Mouse (Mus musculus): Measurements from ENCODE around the gene Tmc6. TPM values are rescaled to one million over a fixed set of nuclear protein-coding genes. Genes with fewer than 3 reads are reported as not detected.

Tmc6 gene
- polyA plus RNA-seq, 1 experiment, result 56.0 TPM

GRCm38 (mm10) chr11:117729798-117730489 is 52.1 kb downstream of the Tmc6 start:
- no peak for DNase-seq
- WGBS, result 71% methylated on average over 7 of the region's 7 CpGs
- peaks cover 3% of the 10 kb centered on the region; the same call in 1 of the 2 replicates for H3K4me1 ChIP-seq (ENCODE audit: control insufficient read depth, insufficient read depth, low read length)
- no peak overlapping the region for H3K4me3 ChIP-seq (replicated peaks; ENCODE audit: extremely low read depth, low read depth, low read length)
- TF ChIP-seq POLR2A (IDR thresholded peaks at IDR 0.05; ENCODE audit: borderline replicate concordance, extremely low read depth, low read depth, low read length) (no peak), CTCF (IDR thresholded peaks at IDR 0.05; ENCODE audit: insufficient read depth, low read length) (no peak)

DNA sequence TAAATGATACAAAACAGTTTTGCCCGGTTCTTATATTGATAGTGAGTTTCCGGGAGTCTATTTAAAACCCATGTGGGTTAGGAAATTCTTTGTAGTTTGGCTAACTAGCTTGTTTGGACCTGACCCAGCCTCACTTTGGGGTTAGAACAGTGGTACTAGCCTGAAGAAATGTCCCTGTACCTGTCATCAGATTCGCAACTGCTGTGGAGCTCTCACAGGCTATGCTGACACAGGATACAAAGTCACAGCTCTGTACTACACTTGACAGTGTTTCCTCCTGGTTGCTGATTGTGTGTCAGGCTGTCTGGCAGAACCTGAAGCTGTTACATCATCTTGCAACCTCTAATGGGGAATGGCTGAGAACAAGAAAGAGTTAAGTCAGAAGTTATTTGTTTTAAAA is 52.7 kb downstream of the Tmc6 start:
- 72% methylated on average over 3 of the region's 3 CpGs for WGBS
- TF ChIP-seq CTCF (IDR thresholded peaks at IDR 0.05; ENCODE audit: insufficient read depth, low read length) (no peak), POLR2A (IDR thresholded peaks at IDR 0.05; ENCODE audit: borderline replicate concordance, extremely low read depth, low read depth, low read length) (no peak)
- H3K4me3 ChIP-seq (replicated peaks; ENCODE audit: extremely low read depth, low read depth, low read length), result no peak overlapping the region
- no peak for DNase-seq
- H3K4me1 ChIP-seq (ENCODE audit: control insufficient read depth, insufficient read depth, low read length), result peaks cover 3% of the 10 kb centered on the region; the same call in 1 of the 2 replicates

- H3K4me3 ChIP-seq (replicated peaks; ENCODE audit: extremely low read depth, low read depth, low read length), result no peak overlapping the region
- no peak for DNase-seq
- H3K4me1 ChIP-seq (ENCODE audit: control insufficient read depth, insufficient read depth, low read length), result peaks cover 3% of the 10 kb centered on the region; the same call in 1 of the 2 replicates
- TF ChIP-seq POLR2A (IDR thresholded peaks at IDR 0.05; ENCODE audit: borderline replicate concordance, extremely low read depth, low read depth, low read length), result no peak
- no peak for TF ChIP-seq CTCF (IDR thresholded peaks at IDR 0.05; ENCODE audit: insufficient read depth, low read length)
- WGBS, result 53% methylated on average over 1 of the region's 1 CpGs
Measured at GRCm38 (mm10) chr11:117728841-117729240, 53.2 kb downstream of the Tmc6 start.

- WGBS, result 86% methylated on average over 5 of the region's 5 CpGs
- Histone ChIP-seq H3K4me1 (ENCODE audit: control insufficient read depth, insufficient read depth, low read length) (peaks cover 3% of the 10 kb centered on the region; the same call in 1 of the 2 replicates), H3K4me3 (replicated peaks; ENCODE audit: extremely low read depth, low read depth, low read length) (no peak overlapping the region)
- DNase-seq, result no peak
- TF ChIP-seq CTCF (IDR thresholded peaks at IDR 0.05; ENCODE audit: insufficient read depth, low read length) (no peak), POLR2A (IDR thresholded peaks at IDR 0.05; ENCODE audit: borderline replicate concordance, extremely low read depth, low read depth, low read length) (no peak)
Measured at GRCm38 (mm10) chr11:117728245-117728644, 53.8 kb downstream of the Tmc6 start.

DNA sequence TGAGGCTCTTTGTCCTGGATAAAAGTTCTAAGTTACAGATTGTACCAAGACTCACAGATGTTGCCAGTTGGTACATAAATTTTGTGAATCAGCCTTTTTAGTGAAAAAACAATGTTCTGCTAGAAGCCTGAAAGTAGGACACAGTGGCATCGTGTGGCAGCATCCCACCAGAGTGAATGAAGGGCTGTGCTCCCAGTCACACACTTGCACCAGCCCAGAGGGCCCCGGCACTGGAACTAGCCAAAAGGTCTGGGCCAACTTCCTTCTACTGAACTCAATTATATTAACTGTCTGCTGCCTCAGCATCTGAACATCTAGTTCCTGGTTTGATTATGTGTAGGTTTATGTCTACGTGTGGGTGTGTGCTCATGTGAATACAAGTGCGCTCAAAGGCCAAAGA is 55.0 kb downstream of the Tmc6 start:
- no peak for TF ChIP-seq CTCF (IDR thresholded peaks at IDR 0.05; ENCODE audit: insufficient read depth, low read length)
- WGBS, result 76% methylated on average over 4 of the region's 4 CpGs
- no peak overlapping the region for H3K4me3 ChIP-seq (replicated peaks; ENCODE audit: extremely low read depth, low read depth, low read length)
- no peak for DNase-seq
- H3K4me1 ChIP-seq (ENCODE audit: control insufficient read depth, insufficient read depth, low read length), result peaks cover 3% of the 10 kb centered on the region; the same call in 1 of the 2 replicates

GRCm38 (mm10) chr11:117724604-117725301 is 57.2 kb downstream of the Tmc6 start:
- Histone ChIP-seq H3K4me3 (replicated peaks; ENCODE audit: extremely low read depth, low read depth, low read length) (no peak overlapping the region), H3K4me1 (ENCODE audit: control insufficient read depth, insufficient read depth, low read length) (no peaks in the 10 kb centered on the region)
- no peak for DNase-seq
- TF ChIP-seq POLR2A (IDR thresholded peaks at IDR 0.05; ENCODE audit: borderline replicate concordance, extremely low read depth, low read depth, low read length), result no peak
- TF ChIP-seq CTCF (IDR thresholded peaks at IDR 0.05; ENCODE audit: insufficient read depth, low read length), result no peak
- 64% methylated on average over 6 of the region's 6 CpGs for WGBS

GRCm38 (mm10) chr11:117718838-117719237 is 63.2 kb downstream of the Tmc6 start:
- no peaks in the 10 kb centered on the region for H3K4me1 ChIP-seq (ENCODE audit: control insufficient read depth, insufficient read depth, low read length)
- no peak overlapping the region for H3K4me3 ChIP-seq (replicated peaks; ENCODE audit: extremely low read depth, low read depth, low read length)
- no peak for DNase-seq
- TF ChIP-seq POLR2A (IDR thresholded peaks at IDR 0.05; ENCODE audit: borderline replicate concordance, extremely low read depth, low read depth, low read length) (no peak), CTCF (IDR thresholded peaks at IDR 0.05; ENCODE audit: insufficient read depth, low read length) (no peak)
- 78% methylated on average over 3 of the region's 3 CpGs for WGBS

Other genes starting within 250 kb of the Tmc6 start
- gene Tnrc6c, start 127.9 kb downstream of the Tmc6 start, polyA plus RNA-seq (2012; rRNA removed), result 21.3 and 22.4 TPM in 2 replicates
- 12.0 and 12.8 TPM in 2 replicates for gene Tmc8, start 122 bp downstream of the Tmc6 start, polyA plus RNA-seq (2012; rRNA removed)
- 0.18 and 0.33 TPM in 2 replicates for gene 6030468B19Rik, start 15.5 kb upstream of the Tmc6 start, polyA plus RNA-seq (2012; rRNA removed)
- 0.06 TPM in 1 of 2 replicates, not detected in the other for gene Gm20708, start 27.5 kb upstream of the Tmc6 start, polyA plus RNA-seq (2012; rRNA removed)
- 180 and 191 TPM in 2 replicates for gene Syngr2, start 27.5 kb upstream of the Tmc6 start, polyA plus RNA-seq (2012; rRNA removed)
- 4.3 and 6.0 TPM in 2 replicates for gene Afmid, start 43.7 kb upstream of the Tmc6 start, polyA plus RNA-seq (2012; rRNA removed)
- gene Tk1, start 43.9 kb upstream of the Tmc6 start, polyA plus RNA-seq (2012; rRNA removed), result 7.3 and 11.5 TPM in 2 replicates
- gene Birc5, start 67.1 kb upstream of the Tmc6 start, polyA plus RNA-seq (2012; rRNA removed), result 1.4 and 2.5 TPM in 2 replicates
- not detected in 2 replicates for gene Tmem235, start 78.6 kb upstream of the Tmc6 start, polyA plus RNA-seq (2012; rRNA removed)
- 11.7 and 15.5 TPM in 2 replicates for gene Tha1, start 91.3 kb upstream of the Tmc6 start, polyA plus RNA-seq (2012; rRNA removed)
- 32.1 and 40.6 TPM in 2 replicates for gene Socs3, start 187.8 kb upstream of the Tmc6 start, polyA plus RNA-seq (2012; rRNA removed)
- 83.2 and 104 TPM in 2 replicates for gene Pgs1, start 204.1 kb upstream of the Tmc6 start, polyA plus RNA-seq (2012; rRNA removed)